Mouse (Mus musculus) embryonic facial prominence, embryonic 11.5 days (tissue): ENCODE data around the gene Apoa5. TPM values are rescaled to one million over a fixed set of nuclear protein-coding genes. Genes with fewer than 3 reads are reported as not detected.

ENCODE experiments used
- ATAC-seq: fragments of 200-750 bp; cut with Nextera tagmentation; replicated peaks from 2 replicates; pipeline ENCODE4 v1.8.0; 2017; ENCODE audit warnings: low read depth; ENCODE audit not compliant: insufficient number of reproducible peaks, low FRiP score, low TSS enrichment
- DNase-seq: peaks from one replicate; pipeline ENCODE4 v3.0.0-alpha.2; 2015; ENCODE audit warnings: low spot score
- H3K27ac ChIP-seq: fragments of 300-500 bp; sonication (generic); replicated peaks from 2 replicates; pipeline ENCODE4 v1.5.1; 2014; ENCODE audit warnings: mild to moderate bottlenecking, low read depth, low read length, control low read depth
- H3K27me3 ChIP-seq: fragments of 300-500 bp; sonication (generic); 2 replicates; pipeline ENCODE4 v1.6.1; 2014; ENCODE audit warnings: mild to moderate bottlenecking, low read length, moderate library complexity, mixed read lengths; ENCODE audit not compliant: control insufficient read depth, insufficient read depth
- H3K36me3 ChIP-seq: fragments of 300-500 bp; sonication (generic); replicated peaks from 2 replicates; pipeline ENCODE4 v1.6.1; 2014; ENCODE audit warnings: low read depth, mild to moderate bottlenecking, low read length, moderate library complexity, mixed read lengths; ENCODE audit not compliant: control insufficient read depth, insufficient read depth
- H3K4me1 ChIP-seq: fragments of 300-500 bp; sonication (generic); 2 replicates; pipeline ENCODE4 v1.6.1; 2014; ENCODE audit warnings: low read length, mixed read lengths; ENCODE audit not compliant: control insufficient read depth, insufficient read depth
- H3K4me2 ChIP-seq: fragments of 300-500 bp; sonication (generic); 2 replicates; pipeline ENCODE4 v1.6.1; 2014; ENCODE audit warnings: low read depth, mild to moderate bottlenecking, control low read depth, low read length, moderate library complexity
- H3K4me3 ChIP-seq: fragments of 300-500 bp; sonication (generic); 2 replicates; pipeline ENCODE4 v1.5.1; 2014; ENCODE audit warnings: low read depth, low read length, control low read depth
- H3K9ac ChIP-seq: fragments of 300-500 bp; sonication (generic); replicated peaks from 2 replicates; pipeline ENCODE4 v1.6.1; 2014; ENCODE audit warnings: mild to moderate bottlenecking, control low read depth, low read length
- H3K9me3 ChIP-seq: fragments of 300-500 bp; sonication (generic); replicated peaks from 2 replicates; pipeline ENCODE4 v1.6.1; 2016; ENCODE audit warnings: mild to moderate bottlenecking, low read length, inconsistent platforms, mixed read lengths; ENCODE audit not compliant: control insufficient read depth
- WGBS: fragments of 180-500 bp; shearing (Covaris S2); extraction: QIAGEN DNeasy Blood & Tissue Kit; methylation state at CpG from one replicate; pipeline ENCODE4 v1.1.7; 2014; 5-methylcytosine and 5-hydroxymethylcytosine counted together
- polyA plus RNA-seq: library from polyadenylated mRNA; unstranded; fragments of >200 nt; fragmentation: Nextera tagmentation; extraction: Ambion mirVana; gene quantifications from 2 replicates; pipeline ENCODE4 v1.2.1, GENCODE M21; 2014

Apoa5 gene
- polyA plus RNA-seq, 1 experiment from 2014 or later = not detected

GRCm38 (mm10) chr9:46243584-46243983 is 24.8 kb upstream of the Apoa5 start:
- Histone ChIP-seq H3K4me1 (no peaks in the 10 kb centered on the region), H3K36me3 (no peaks in the 10 kb centered on the region), H3K27ac (no peak overlapping the region), H3K9me3 (no peaks in the 10 kb centered on the region), H3K4me3 (no peak overlapping the region), H3K27me3 (no peaks in the 10 kb centered on the region), H3K4me2 (no peak overlapping the region), H3K9ac (no peak overlapping the region)
- DNase-seq = no peak
- ATAC-seq = no peak
- WGBS = 41% methylated on average over 8 of the region's 8 CpGs

GRCm38 (mm10) chr9:46246752-46247324 is 21.6 kb upstream of the Apoa5 start:
- Histone ChIP-seq H3K4me2 (no peak overlapping the region), H3K27me3 (no peaks in the 10 kb centered on the region), H3K4me1 (no peaks in the 10 kb centered on the region), H3K36me3 (no peaks in the 10 kb centered on the region), H3K27ac (no peak overlapping the region), H3K4me3 (no peak overlapping the region), H3K9ac (no peak overlapping the region), H3K9me3 (no peaks in the 10 kb centered on the region)
- WGBS = 26% methylated on average over 11 of the region's 11 CpGs
- peak; percentile 93 for DNase-seq
- peak; percentile 67; the same call in 1 of the 2 replicates for ATAC-seq

- no peak for ATAC-seq
- no peak for DNase-seq
- H3K36me3 ChIP-seq = no peaks in the 10 kb centered on the region
- WGBS = 93% methylated on average over 7 of the region's 7 CpGs
- no peak overlapping the region for H3K4me2 ChIP-seq
- H3K9me3 ChIP-seq = no peaks in the 10 kb centered on the region
- no peaks in the 10 kb centered on the region for H3K4me1 ChIP-seq
- H3K27me3 ChIP-seq = no peaks in the 10 kb centered on the region
- no peak overlapping the region for H3K9ac ChIP-seq
- H3K27ac ChIP-seq = no peak overlapping the region
- no peak overlapping the region for H3K4me3 ChIP-seq
Observed at GRCm38 (mm10) chr9:46256177-46256576, 12.3 kb upstream of the Apoa5 start.

- Histone ChIP-seq H3K4me1 (no peaks in the 10 kb centered on the region), H3K4me2 (no peak overlapping the region), H3K4me3 (no peak overlapping the region), H3K36me3 (no peaks in the 10 kb centered on the region), H3K27me3 (no peaks in the 10 kb centered on the region), H3K9ac (no peak overlapping the region), H3K9me3 (no peaks in the 10 kb centered on the region), H3K27ac (no peak overlapping the region)
- DNase-seq = no peak
- no peak for ATAC-seq
- WGBS = 86% methylated on average over 10 of the region's 10 CpGs
Observed at GRCm38 (mm10) chr9:46256658-46257385, 11.6 kb upstream of the Apoa5 start.

- H3K9ac ChIP-seq = no peak overlapping the region
- H3K27me3 ChIP-seq = no peaks in the 10 kb centered on the region
- no peaks in the 10 kb centered on the region for H3K36me3 ChIP-seq
- no peaks in the 10 kb centered on the region for H3K4me1 ChIP-seq
- H3K4me3 ChIP-seq = no peak overlapping the region
- WGBS = 78% methylated on average over 3 of the region's 3 CpGs
- no peak for DNase-seq
- no peak for ATAC-seq
- no peak overlapping the region for H3K27ac ChIP-seq
- H3K4me2 ChIP-seq = no peak overlapping the region
- no peaks in the 10 kb centered on the region for H3K9me3 ChIP-seq
Observed at GRCm38 (mm10) chr9:46257546-46257945, 10.9 kb upstream of the Apoa5 start.

GRCm38 (mm10) chr9:46259111-46259510 is 9.3 kb upstream of the Apoa5 start:
- no peaks in the 10 kb centered on the region for H3K27me3 ChIP-seq
- H3K9ac ChIP-seq = no peak overlapping the region
- DNase-seq = no peak
- H3K4me1 ChIP-seq = no peaks in the 10 kb centered on the region
- no peak overlapping the region for H3K4me3 ChIP-seq
- H3K36me3 ChIP-seq = no peaks in the 10 kb centered on the region
- 87% methylated on average over 6 of the region's 6 CpGs for WGBS
- ATAC-seq = no peak
- no peaks in the 10 kb centered on the region for H3K9me3 ChIP-seq
- H3K4me2 ChIP-seq = no peak overlapping the region
- H3K27ac ChIP-seq = no peak overlapping the region

- Histone ChIP-seq H3K4me2 (no peak overlapping the region), H3K9me3 (no peaks in the 10 kb centered on the region), H3K27me3 (no peaks in the 10 kb centered on the region), H3K9ac (no peak overlapping the region), H3K4me3 (no peak overlapping the region), H3K36me3 (no peaks in the 10 kb centered on the region), H3K27ac (no peak overlapping the region), H3K4me1 (no peaks in the 10 kb centered on the region)
- ATAC-seq = no peak
- WGBS = 91% methylated on average over 7 of the region's 7 CpGs
- no peak for DNase-seq
Observed at GRCm38 (mm10) chr9:46261131-46261530, 7.3 kb upstream of the Apoa5 start.

- 83% methylated on average over 5 of the region's 5 CpGs for WGBS
- no peaks in the 10 kb centered on the region for H3K9me3 ChIP-seq
- DNase-seq = no peak
Observed at GRCm38 (mm10) chr9:46269125-46269524, 692 bp downstream of the Apoa5 start.

More at GRCm38 (mm10) chr9:46269125-46269524, 692 bp downstream of the Apoa5 start:
- Histone ChIP-seq H3K27ac (no peak overlapping the region), H3K4me3 (no peak overlapping the region), H3K4me1 (no peaks in the 10 kb centered on the region), H3K9ac (no peak overlapping the region), H3K27me3 (no peaks in the 10 kb centered on the region), H3K36me3 (no peaks in the 10 kb centered on the region), H3K4me2 (no peak overlapping the region)
- ATAC-seq = no peak
